Mouse (Mus musculus) pancreas, adult 10 weeks (tissue): Measurements from ENCODE around the gene Gstm6. TPM values are rescaled to one million over a fixed set of nuclear protein-coding genes. Genes with fewer than 3 reads are reported as not detected.

ENCODE experiments used
- polyA plus RNA-seq: library from polyadenylated mRNA; stranded (reverse); fragments of 350-450 nt; fragmentation: Illumina TruSeq; extraction: RNeasy Lipid Tissue Mini Kit (QIAGEN cat#74804); gene quantifications from one replicate; pipeline ENCODE4 v1.2.3, GENCODE M21; 2015; ENCODE audit warnings: low read depth, low replicate concordance; ENCODE audit not compliant: insufficient read depth

Gstm6 gene
- polyA plus RNA-seq = 1.3 TPM

GRCm38 (mm10) chr3:107943239-107943990 is at the start of gene Gstm6:
TSS of gene Gstm6 (minus strand) at chr3:107943749.

GRCm38 (mm10) chr3:107986041-107986562 is 42.6 kb upstream of the Gstm6 start, which contains the start of gene Gstm2:
TSS of gene Gstm2 (minus strand) at chr3:107986453.

DNA sequence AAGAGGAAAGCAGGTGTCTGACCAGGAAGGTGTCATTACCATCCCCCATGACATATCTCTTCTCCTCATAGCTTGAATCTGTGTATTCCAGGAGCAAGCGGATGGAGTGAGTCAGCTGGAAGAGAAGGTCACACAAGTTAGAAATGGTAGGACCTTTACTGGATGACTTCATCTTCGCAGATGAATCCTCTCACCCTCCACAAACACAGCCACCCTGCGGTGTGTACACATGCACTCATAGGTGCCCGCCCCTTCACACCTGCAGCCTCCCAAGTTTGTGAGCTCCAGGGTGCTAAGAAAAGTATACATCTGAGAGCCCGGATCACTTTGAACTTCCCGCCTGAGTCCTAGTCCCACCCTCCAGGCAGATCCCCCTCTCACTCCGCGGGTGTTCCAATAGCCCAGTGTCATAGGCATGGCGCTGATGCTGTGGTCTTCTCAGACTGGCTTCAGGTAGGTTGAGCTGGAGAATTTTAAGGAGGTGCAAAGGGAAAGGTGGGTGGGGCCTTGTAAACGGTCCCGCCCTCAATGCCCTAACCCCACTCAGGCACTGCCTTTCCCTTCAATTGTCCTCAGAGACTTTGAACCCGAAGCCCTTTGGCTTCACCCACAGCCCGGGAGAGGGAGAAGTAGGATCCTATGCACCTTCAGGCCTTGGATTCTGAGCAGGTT is 25.3 kb upstream of the Gstm6 start, which contains the start of gene Gstm3:
Gene Gstm3, minus strand, starts transcription at position 560 of the 672 bp plus-strand sequence.

DNA sequence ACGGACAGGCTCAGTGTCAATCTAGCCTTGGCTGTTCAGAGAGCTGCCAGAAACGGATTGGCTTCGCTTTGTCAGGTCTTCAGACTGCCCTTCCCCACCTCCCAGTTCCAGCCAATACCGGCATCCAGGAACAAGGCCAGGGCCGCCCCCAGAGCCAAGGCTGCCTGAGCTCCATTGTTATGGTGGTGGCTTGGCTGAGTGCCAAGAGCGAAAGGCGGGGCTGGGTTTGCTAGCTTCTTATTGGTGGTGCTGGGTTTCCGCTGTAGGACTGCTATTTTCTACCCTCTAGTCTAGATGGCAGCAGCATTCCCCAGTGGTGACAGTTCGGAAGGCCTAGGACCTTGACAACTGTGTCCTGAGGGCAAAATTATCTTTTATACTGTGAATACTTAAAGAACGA is 11.9 kb downstream of the Gstm6 start, which contains the start of gene Gstm7:
Gene Gstm7, minus strand, starts transcription at position 148 of the 400 bp plus-strand sequence.

DNA sequence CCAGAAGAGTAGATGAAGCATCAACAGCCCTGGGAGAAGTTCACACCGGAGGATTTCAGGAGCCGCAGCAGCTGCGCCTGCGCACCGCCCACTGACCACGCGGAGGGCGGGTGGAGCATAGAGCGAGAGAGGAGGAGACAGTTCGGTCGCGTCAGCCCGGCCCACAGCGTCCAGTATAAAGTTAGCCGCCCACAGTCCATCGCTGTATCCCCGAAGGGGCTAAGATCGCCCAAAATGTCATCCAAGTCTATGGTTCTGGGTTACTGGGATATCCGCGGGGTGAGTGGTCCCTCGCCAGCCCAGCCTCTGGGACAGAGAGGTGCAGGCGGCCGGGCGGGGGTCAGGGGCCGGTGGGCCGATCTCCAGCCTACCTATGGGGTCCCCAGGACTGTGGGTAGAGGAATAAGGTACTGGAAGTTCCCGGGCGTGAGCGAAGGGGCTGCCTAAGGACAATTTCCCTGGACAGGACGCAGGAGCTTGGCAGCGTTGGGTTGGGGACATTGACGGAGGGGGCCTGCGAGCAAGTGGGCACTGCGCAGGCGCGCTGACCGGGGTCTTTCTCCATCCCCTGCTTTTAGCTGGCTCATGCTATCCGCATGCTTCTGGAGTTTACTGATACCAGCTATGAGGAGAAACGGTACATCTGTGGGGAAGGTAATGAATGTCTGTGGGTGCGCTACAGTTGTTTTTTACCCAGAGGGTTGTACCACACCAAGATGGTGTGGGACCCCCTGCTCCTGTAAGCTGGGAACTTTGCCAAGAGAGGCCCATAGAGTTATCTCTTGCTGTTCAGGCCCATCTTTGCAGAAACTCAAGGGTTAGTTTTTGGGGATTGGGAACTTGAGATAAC is 47.6 kb downstream of the Gstm6 start, which contains the start of gene Gstm5:
Gene Gstm5, plus strand, starts transcription at position 102 of the 850 bp plus-strand sequence.

Other genes with a start within 250 kb of the Gstm6 start
- gene Ahcyl1, start 247.2 kb downstream of the Gstm6 start, polyA plus RNA-seq = 24.6 TPM
- gene Csf1, start 183.3 kb downstream of the Gstm6 start, polyA plus RNA-seq = 10.5 TPM
- not detected for gene Eps8l3, start 66.5 kb downstream of the Gstm6 start, polyA plus RNA-seq
- 23.1 TPM for gene Gstm5, start 47.9 kb downstream of the Gstm6 start, polyA plus RNA-seq
- 5.1 TPM for gene Gstm7, start 11.9 kb downstream of the Gstm6 start, polyA plus RNA-seq
- not detected for gene Gstm3, start 25.5 kb upstream of the Gstm6 start, polyA plus RNA-seq
- gene Gstm2, start 42.7 kb upstream of the Gstm6 start, polyA plus RNA-seq = 106 TPM
- gene Gstm1, start 74.2 kb upstream of the Gstm6 start, polyA plus RNA-seq = 199 TPM
- 3.2 TPM for gene Gstm4, start 101.1 kb upstream of the Gstm6 start, polyA plus RNA-seq
- gene Ampd2, start 142.9 kb upstream of the Gstm6 start, polyA plus RNA-seq = 39.0 TPM
- 4.3 TPM for gene Gnat2, start 149.0 kb upstream of the Gstm6 start, polyA plus RNA-seq
- 15.9 TPM for gene Gnai3, start 202.4 kb upstream of the Gstm6 start, polyA plus RNA-seq
- gene Gpr61, start 211.1 kb upstream of the Gstm6 start, polyA plus RNA-seq = not detected
- gene Amigo1, start 242.6 kb upstream of the Gstm6 start, polyA plus RNA-seq = 5.3 TPM